Mouse (Mus musculus) embryonic fibroblast, embryonic 13.5 days (primary cell): ENCODE results near the gene Il10.

Experiments used
- CTCF ChIP-seq: IDR thresholded peaks from 2 replicates; pipeline ENCODE4 v1.5.1; 2011; ENCODE audit warnings: mild to moderate bottlenecking, control low read depth, low read length, moderate library complexity, borderline replicate concordance; ENCODE audit not compliant: insufficient read depth
- POLR2A ChIP-seq: IDR thresholded peaks from 2 replicates; pipeline ENCODE4 v1.6.1; 2011; ENCODE audit warnings: low read depth, mild to moderate bottlenecking, control low read depth, low read length, moderate library complexity

DNA sequence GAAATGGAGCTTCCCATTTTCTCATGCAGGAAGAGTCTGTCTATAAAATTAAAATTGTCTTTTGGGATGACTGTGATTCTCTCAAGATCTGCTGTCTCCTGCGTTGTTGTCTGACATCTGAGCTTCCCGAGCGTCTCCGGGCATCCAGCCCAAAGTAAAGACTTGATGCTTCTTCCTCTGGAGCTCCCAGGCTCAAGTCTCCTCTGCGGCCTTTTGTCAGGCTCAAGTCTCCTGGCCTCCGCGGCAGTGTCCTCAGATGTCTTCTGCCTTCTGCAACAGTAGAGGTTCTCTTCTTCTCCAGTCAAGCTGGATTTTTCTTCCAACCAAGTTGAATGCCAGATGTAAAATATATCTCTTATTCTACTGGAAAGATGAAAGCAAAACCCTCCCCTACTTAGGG lies 49.4 kb downstream of the Il10 start:
- TF ChIP-seq CTCF (no peak), POLR2A (no peak)
